Mouse (Mus musculus): ENCODE data around the gene Sppl2a. TPM values are rescaled to one million over a fixed set of nuclear protein-coding genes. Genes with fewer than 3 reads are reported as not detected.
"Not testable (repeated sequence)": the region's sequence is repeated elsewhere in the genome, so short reads cannot be mapped to it uniquely, and the experiment has no call there.

Gene Sppl2a
- total RNA-seq, 4 experiments from 2014 or later: 47.5 to 59.2 (median 53.3) TPM

DNA sequence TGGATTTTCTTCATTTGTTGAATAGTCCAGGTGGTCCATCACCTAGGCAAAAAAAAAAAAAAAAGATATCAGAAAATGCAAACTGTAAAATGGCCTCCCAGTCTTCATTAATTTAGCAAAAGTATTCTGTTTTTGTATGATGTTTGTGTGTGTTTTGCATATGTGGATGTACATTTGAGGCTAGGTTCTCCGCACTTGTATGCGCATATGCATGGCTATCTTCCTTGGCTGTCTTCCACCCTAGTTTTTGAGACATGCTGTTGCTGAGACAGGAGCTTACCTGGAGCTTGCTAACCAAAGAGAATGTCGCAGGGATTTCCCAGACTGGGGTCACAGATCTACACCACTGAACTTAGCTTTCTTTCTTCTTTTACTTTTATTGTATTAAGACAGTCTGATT lies 38.8 kb downstream of the Sppl2a start:
- DNase-seq (ENCODE audit: low spot score): no peak

DNA sequence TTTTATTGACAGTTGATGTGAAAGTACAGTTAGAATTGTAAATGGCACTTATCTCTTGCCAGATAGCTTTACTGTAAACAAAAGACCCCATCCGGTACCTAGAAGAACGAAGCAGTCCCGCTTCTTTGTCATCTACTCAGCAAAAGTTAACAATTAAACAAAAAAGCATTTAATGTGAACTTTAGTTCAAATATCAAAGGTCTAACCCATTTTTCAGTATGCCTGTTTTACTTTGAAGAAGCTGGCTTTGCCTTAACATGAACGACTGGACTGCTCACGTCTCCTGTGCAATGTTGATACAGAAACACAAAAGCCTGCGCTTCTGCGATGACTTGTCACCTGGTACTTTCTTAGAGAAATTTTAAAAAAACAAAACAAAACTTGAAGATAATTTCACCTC lies 40.7 kb downstream of the Sppl2a start:
- no peak for DNase-seq (ENCODE audit: low spot score)

- DNase-seq (ENCODE audit: low spot score): peak; percentile 13
Observed at GRCm38 (mm10) chr2:126891743-126892142, 41.3 kb downstream of the Sppl2a start.

- DNase-seq (ENCODE audit: low spot score): no peak
Observed at GRCm38 (mm10) chr2:126887141-126887540, 45.9 kb downstream of the Sppl2a start.

GRCm38 (mm10) chr2:126885871-126886270 lies 47.2 kb downstream of the Sppl2a start:
- DNase-seq (ENCODE audit: low spot score): peak; percentile 28

DNA sequence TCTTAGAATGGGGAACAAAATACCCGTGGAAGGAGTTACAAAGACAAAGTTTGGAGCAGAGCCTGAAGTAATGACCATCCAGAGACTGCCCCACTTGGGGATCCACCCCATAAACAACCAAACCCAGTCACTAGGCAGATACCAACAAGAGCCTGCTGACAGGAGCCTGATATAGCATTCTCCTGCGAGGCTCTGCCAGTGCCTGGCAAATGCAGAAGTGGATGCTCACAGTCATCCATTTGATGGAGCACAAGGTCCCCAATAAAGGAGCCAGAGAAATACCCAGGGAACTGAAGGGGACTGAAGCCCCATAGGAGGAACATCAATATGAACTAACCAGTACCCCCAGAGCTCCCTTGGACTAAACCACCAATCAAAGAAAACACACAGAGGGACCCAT lies 50.3 kb downstream of the Sppl2a start:
- DNase-seq (ENCODE audit: low spot score): not testable (repeated sequence)

- DNase-seq (ENCODE audit: low spot score): no peak
Observed at GRCm38 (mm10) chr2:126877991-126878390, 55.0 kb downstream of the Sppl2a start.

DNA sequence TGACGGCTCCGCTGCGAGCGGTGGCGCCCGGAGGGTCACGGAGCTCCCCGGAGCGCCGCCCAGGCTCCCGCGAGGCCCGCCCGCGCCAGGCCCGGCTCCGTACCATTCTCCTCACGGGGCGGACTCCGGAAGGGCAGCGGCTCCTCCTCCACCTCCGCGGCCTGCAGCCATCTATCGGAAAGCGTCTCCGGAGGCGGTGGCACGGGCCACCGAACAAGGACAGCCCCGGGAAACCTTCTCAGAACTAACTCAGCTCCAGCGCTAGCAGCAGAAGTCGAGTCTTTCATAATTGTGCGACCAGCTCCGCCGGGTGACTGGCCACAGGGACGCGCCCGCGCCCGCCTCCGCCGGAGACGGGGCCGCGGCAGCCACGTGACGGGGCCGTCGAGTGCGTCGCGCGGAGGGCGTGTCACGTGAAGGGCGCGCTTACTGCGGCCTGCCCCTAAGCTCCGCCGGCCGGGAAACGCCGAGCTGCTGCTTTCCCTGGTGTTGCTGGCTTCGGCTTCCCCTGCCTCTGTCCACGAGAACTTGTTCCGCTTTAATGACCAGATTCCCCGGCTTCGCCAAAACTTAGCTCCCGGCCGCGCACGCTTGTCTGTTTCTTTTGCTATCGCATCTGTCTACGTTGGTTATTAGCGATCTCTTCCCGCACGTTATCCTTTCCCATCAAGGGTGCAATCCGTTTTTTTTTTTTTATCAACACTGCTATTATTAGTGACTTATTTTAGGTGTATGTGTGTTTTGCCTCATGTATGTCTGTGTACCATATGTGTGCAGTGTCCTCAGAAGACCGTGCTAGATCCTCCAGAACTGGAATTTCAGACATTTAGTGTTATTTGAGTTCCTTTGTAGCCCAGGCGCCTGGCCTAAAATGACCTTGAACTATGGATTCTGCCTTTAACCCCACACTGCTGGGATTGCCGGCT lies 56.9 kb downstream of the Sppl2a start, which contains the start of gene Trpm7:
Gene Trpm7 (minus strand): TSS at position 360 of the 926 bp plus-strand sequence.
- DNase-seq (ENCODE audit: low spot score): peak; percentile 90

GRCm38 (mm10) chr2:126875516-126875835 lies 57.6 kb downstream of the Sppl2a start:
- DNase-seq (ENCODE audit: low spot score): peak; percentile 44

DNA sequence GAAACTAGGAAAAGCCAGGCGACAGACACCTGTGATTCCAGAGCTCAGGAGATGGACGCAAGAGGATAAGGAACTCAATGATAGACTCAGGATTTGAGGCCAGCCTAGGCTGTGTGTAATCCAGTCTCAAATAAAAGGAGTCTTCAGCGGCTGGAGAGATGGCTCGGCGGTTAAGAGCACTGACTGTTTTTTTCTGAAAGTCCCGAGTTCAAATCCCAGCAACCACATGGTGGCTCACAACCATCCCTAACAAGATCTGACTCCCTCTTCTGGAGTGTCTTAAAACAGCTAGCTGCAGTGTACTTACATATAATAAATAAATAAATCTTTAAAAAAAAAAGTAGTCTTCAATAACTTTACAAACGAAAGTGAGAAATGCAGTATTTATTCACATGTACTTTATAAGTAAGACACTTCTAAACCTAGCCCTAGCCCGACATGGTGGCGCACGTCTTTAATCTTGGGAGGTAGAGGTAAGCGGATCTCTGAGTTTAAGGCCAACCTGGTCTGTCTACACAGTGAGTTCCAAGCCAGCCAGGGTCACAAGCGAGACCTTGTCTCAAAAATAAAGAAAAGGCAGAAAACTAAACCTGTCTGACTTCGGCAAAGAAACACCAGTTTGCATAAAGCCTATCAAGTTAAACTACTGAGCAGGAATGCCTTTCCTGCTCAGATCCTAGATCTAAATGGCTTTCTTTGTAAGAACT lies 58.1 kb downstream of the Sppl2a start:
- peak; percentile 9 for DNase-seq (ENCODE audit: low spot score)

DNA sequence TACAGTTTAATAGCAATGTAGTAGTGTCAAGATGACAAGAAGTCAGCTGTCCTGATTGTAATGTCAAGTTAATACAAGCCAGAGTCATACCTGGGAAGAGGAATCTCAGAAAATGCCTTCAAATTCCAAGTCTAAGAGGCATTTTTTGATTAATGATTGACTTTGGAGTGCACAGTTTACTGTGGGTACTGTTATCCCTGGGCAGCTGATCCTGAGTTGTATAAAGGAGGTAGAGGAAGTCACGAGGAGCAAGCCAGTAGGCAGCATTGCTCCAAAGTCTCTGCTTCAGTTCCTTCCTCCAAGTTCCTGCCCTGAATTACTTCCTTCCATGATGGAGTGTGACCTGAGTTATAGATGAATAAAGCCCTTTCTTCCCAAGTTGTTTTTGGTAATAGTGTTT lies 66.7 kb downstream of the Sppl2a start:
- DNase-seq (ENCODE audit: low spot score): no peak

DNA sequence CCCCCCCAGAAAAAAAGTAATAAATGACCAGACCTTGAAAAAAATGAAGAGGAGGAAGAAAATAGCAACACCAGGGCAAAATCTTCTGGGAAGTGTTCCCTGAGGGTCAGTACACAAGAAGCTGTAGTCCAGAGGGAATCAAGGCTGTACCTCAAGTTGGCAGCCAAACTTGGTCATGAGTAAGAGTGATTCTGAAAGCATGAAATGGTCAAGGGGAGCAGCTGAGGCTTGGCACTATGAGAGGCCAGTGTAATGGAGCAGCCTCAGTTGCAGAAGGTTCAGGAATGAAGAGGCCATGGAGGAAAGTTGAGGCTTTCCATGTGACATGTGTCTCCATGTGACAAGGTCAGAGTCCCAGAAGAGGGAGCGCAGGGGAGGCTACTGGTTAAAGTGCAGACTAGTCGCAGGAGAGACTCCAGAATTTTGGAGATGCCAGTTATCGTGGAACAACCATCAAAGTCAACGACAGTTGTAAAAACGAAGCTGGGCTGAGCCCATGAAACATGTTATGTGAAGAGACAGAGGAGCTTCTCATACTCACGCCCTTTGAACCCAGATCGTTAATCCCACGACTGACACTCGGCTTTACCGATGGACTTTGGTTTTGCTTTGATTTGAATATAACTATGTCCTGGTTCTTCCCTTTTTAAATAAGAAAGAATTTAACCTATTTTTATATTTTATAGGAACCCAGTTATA lies 67.4 kb downstream of the Sppl2a start:
- no peak for DNase-seq (ENCODE audit: low spot score)

GRCm38 (mm10) chr2:126865026-126865425 lies 68.0 kb downstream of the Sppl2a start:
- no peak for DNase-seq (ENCODE audit: low spot score)

DNA sequence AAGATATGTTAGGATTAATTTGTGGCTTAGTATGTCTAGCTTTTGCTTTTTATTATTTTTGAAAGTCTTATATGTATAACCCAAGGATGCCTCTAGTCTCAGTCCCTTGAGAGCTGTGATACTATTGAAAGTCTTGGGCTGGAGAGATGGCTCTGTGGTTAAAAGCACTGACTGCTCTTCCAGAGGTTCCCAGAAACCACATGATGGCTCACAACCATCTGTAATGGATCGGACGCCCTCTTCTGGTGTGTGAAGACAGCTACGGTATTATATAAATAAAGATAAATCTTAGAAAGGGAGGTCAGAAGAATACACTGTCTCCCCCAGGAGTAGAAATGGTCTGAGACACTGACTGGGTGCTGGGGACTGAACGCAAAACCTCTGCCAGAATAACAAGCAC lies 88.3 kb downstream of the Sppl2a start:
- no peak for DNase-seq (ENCODE audit: low spot score)

Small RNA genes within 50 kb of the gene (microRNA-seq; reads per million reads assigned to microRNA genes)
- not detected for gene Mir3473g

Other genes with a start within 250 kb of the Sppl2a start
- 10 to 100 TPM; 25.9 to 29.4 (median 27.3) TPM for gene Usp8, start 225.9 kb downstream of the Sppl2a start, total RNA-seq (2022)
- under 1 TPM in 1 of 4 experiments, not detected in 3; 0.35 TPM for gene Usp50, start 149.8 kb downstream of the Sppl2a start, total RNA-seq (2022)
- 10 to 100 TPM; 22.3 to 30.7 (median 25.0) TPM for gene Trpm7, start 57.0 kb downstream of the Sppl2a start, total RNA-seq (2022)
- gene Ap4e1, start 75.5 kb upstream of the Sppl2a start, total RNA-seq (2022): 1 to 10 TPM; 5.1 to 5.9 (median 5.7) TPM
- gene Blvra, start 137.4 kb upstream of the Sppl2a start, total RNA-seq (2022): 10 to 100 TPM; 15.5 to 21.9 (median 19.3) TPM
- gene Ncaph, start 200.7 kb upstream of the Sppl2a start, total RNA-seq (2022): 1 to 10 TPM in 1 of 4 experiments, under 1 TPM in 3; 0.52 to 1.4 (median 0.52) TPM
- 10 to 100 TPM in 3 of 4 experiments, 1 to 10 TPM in 1; 8.9 to 13.5 (median 13.3) TPM for gene Itpripl1, start 210.2 kb upstream of the Sppl2a start, total RNA-seq (2022)